Mouse (Mus musculus): ENCODE measurements around the gene Zfp93.
A peak's percentile ranks its signal among the peaks of the same experiment; 100 is the strongest.

The Zfp93 gene

GRCm38 (mm10) chr7:24291387-24292090, 21.3 kb downstream of the Zfp93 start:
- no peak for DNase-seq (ENCODE audit: low spot score)

GRCm38 (mm10) chr7:24293061-24293851, 23.0 kb downstream of the Zfp93 start:
- DNase-seq (ENCODE audit: low spot score), result no peak

GRCm38 (mm10) chr7:24294763-24295162, 24.5 kb downstream of the Zfp93 start:
- DNase-seq (ENCODE audit: low spot score), result no peak

- DNase-seq (ENCODE audit: low spot score), result no peak
Measured at GRCm38 (mm10) chr7:24295376-24295775, 25.2 kb downstream of the Zfp93 start.

GRCm38 (mm10) chr7:24296386-24296785, 26.2 kb downstream of the Zfp93 start:
- no peak for DNase-seq (ENCODE audit: low spot score)

- DNase-seq (ENCODE audit: low spot score), result no peak
Measured at GRCm38 (mm10) chr7:24297361-24298095, 27.3 kb downstream of the Zfp93 start.

- no peak for DNase-seq (ENCODE audit: low spot score)
Measured at GRCm38 (mm10) chr7:24298635-24298972, 28.4 kb downstream of the Zfp93 start.

GRCm38 (mm10) chr7:24298973-24299708, 28.9 kb downstream of the Zfp93 start:
- peak; percentile 61 for DNase-seq (ENCODE audit: low spot score)

GRCm38 (mm10) chr7:24299823-24300481, 29.7 kb downstream of the Zfp93 start:
- no peak for DNase-seq (ENCODE audit: low spot score)

GRCm38 (mm10) chr7:24300771-24301282, 30.6 kb downstream of the Zfp93 start, which contains the start of gene Zfp61:
Gene Zfp61 (minus strand): TSS chr7:24301232.
- no peak for DNase-seq (ENCODE audit: low spot score)

GRCm38 (mm10) chr7:24315726-24316566, 45.7 kb downstream of the Zfp93 start:
- DNase-seq (ENCODE audit: low spot score), result no peak

- DNase-seq (ENCODE audit: low spot score), result peak; percentile 94
Measured at GRCm38 (mm10) chr7:24316567-24317092, 46.4 kb downstream of the Zfp93 start, which contains the start of gene Zfp94. Gene Zfp94 (minus strand): TSS chr7:24316666.

- DNase-seq (ENCODE audit: low spot score), result no peak
Measured at GRCm38 (mm10) chr7:24318942-24319341, 48.7 kb downstream of the Zfp93 start.

- no peak for DNase-seq (ENCODE audit: low spot score)
Measured at GRCm38 (mm10) chr7:24322593-24322992, 52.4 kb downstream of the Zfp93 start.

GRCm38 (mm10) chr7:24325197-24325596, 55.0 kb downstream of the Zfp93 start:
- DNase-seq (ENCODE audit: low spot score), result no peak

GRCm38 (mm10) chr7:24325675-24326128, 55.5 kb downstream of the Zfp93 start:
- no peak for DNase-seq (ENCODE audit: low spot score)

GRCm38 (mm10) chr7:24326273-24327135, 56.3 kb downstream of the Zfp93 start:
- no peak for DNase-seq (ENCODE audit: low spot score)

Measured in layer of hippocampus, adult 9-10 months (tissue).